Mouse (Mus musculus): ENCODE results near the gene Naa38.

Naa38 gene

GRCm38 (mm10) chr11:69395235-69395633, at the start of gene Naa38, which contains the start of gene Cyb5d1:
Naa38 (plus strand) TSS chr11:69395487.
Cyb5d1 (minus strand) TSS chr11:69395631.
- DNase-seq (ENCODE audit: low spot score): peak; percentile 86

- no peak for DNase-seq (ENCODE audit: low spot score)
These were observed 48.8 kb upstream of the Naa38 start for GRCm38 (mm10) chr11:69346441-69346840.

GRCm38 (mm10) chr11:69356544-69356943, 38.7 kb upstream of the Naa38 start:
- no peak for DNase-seq (ENCODE audit: low spot score)

GRCm38 (mm10) chr11:69357690-69358089, 37.6 kb upstream of the Naa38 start:
- DNase-seq (ENCODE audit: low spot score): no peak

- no peak for DNase-seq (ENCODE audit: low spot score)
These were observed 33.3 kb upstream of the Naa38 start for GRCm38 (mm10) chr11:69362021-69362420.

- DNase-seq (ENCODE audit: low spot score): no peak
These were observed 32.8 kb upstream of the Naa38 start for GRCm38 (mm10) chr11:69362479-69362878.

GRCm38 (mm10) chr11:69364376-69364775, 30.9 kb upstream of the Naa38 start:
- no peak for DNase-seq (ENCODE audit: low spot score)

- DNase-seq (ENCODE audit: low spot score): peak; percentile 99
These were observed 30.4 kb upstream of the Naa38 start for GRCm38 (mm10) chr11:69364910-69365309.

GRCm38 (mm10) chr11:69365722-69366121, 29.6 kb upstream of the Naa38 start:
- no peak for DNase-seq (ENCODE audit: low spot score)

- peak; percentile 98 for DNase-seq (ENCODE audit: low spot score)
These were observed 29.0 kb upstream of the Naa38 start for GRCm38 (mm10) chr11:69366157-69366854.

GRCm38 (mm10) chr11:69366855-69367615, 28.3 kb upstream of the Naa38 start:
- no peak for DNase-seq (ENCODE audit: low spot score)

GRCm38 (mm10) chr11:69367616-69368355, 27.5 kb upstream of the Naa38 start:
- DNase-seq (ENCODE audit: low spot score): peak; percentile 75

GRCm38 (mm10) chr11:69368356-69369214, 26.7 kb upstream of the Naa38 start:
- peak; percentile 69 for DNase-seq (ENCODE audit: low spot score)

GRCm38 (mm10) chr11:69369215-69369989, 25.9 kb upstream of the Naa38 start, which contains the start of gene Chd3:
Chd3 (minus strand) TSS chr11:69369406.
- DNase-seq (ENCODE audit: low spot score): no peak

- no peak for DNase-seq (ENCODE audit: low spot score)
These were observed 25.1 kb upstream of the Naa38 start for GRCm38 (mm10) chr11:69369990-69370816.

- no peak for DNase-seq (ENCODE audit: low spot score)
These were observed 24.5 kb upstream of the Naa38 start for GRCm38 (mm10) chr11:69370817-69371215.

- no peak for DNase-seq (ENCODE audit: low spot score)
These were observed 23.7 kb upstream of the Naa38 start for GRCm38 (mm10) chr11:69371601-69372000.

- no peak for DNase-seq (ENCODE audit: low spot score)
These were observed 23.1 kb upstream of the Naa38 start for GRCm38 (mm10) chr11:69372056-69372779.

- no peak for DNase-seq (ENCODE audit: low spot score)
These were observed 22.5 kb upstream of the Naa38 start for GRCm38 (mm10) chr11:69372780-69373170.
